Mouse (Mus musculus) midbrain, embryonic 13.5 days (tissue): ENCODE results near the gene Fignl2. TPM values are rescaled to one million over a fixed set of nuclear protein-coding genes. Genes with fewer than 3 reads are reported as not detected.

ENCODE experiments used
- ATAC-seq: fragments of 200-750 bp; cut with Nextera tagmentation; 2 replicates; pipeline ENCODE4 v1.8.0; 2017; ENCODE audit warnings: mild to moderate bottlenecking, moderate TSS enrichment, moderate library complexity
- H3K27ac ChIP-seq: fragments of 300-500 bp; sonication (generic); 2 replicates; pipeline ENCODE4 v1.5.1; 2015; ENCODE audit warnings: inconsistent platforms, mild to moderate bottlenecking, moderate library complexity
- H3K27me3 ChIP-seq: fragments of 300-500 bp; sonication (generic); 2 replicates; pipeline ENCODE4 v1.6.1; 2015; ENCODE audit warnings: mild to moderate bottlenecking, inconsistent platforms
- H3K36me3 ChIP-seq: fragments of 300-500 bp; sonication (generic); 2 replicates; pipeline ENCODE4 v1.6.1; 2015; ENCODE audit warnings: mild to moderate bottlenecking, inconsistent platforms
- H3K4me1 ChIP-seq: fragments of 300-500 bp; sonication (generic); replicated peaks from 2 replicates; pipeline ENCODE4 v1.6.1; 2015; ENCODE audit warnings: inconsistent platforms
- H3K4me2 ChIP-seq: fragments of 300-500 bp; sonication (generic); replicated peaks from 2 replicates; pipeline ENCODE4 v1.6.1; 2015; ENCODE audit warnings: moderate library complexity, mild to moderate bottlenecking, inconsistent platforms
- H3K4me3 ChIP-seq: fragments of 300-500 bp; sonication (generic); replicated peaks from 2 replicates; pipeline ENCODE4 v1.5.1; 2015; ENCODE audit warnings: mild to moderate bottlenecking, inconsistent platforms
- H3K9ac ChIP-seq: fragments of 300-500 bp; sonication (generic); replicated peaks from 2 replicates; pipeline ENCODE4 v1.6.1; 2015; ENCODE audit warnings: mild to moderate bottlenecking, inconsistent platforms
- H3K9me3 ChIP-seq: fragments of 300-500 bp; sonication (generic); 2 replicates; pipeline ENCODE4 v1.6.1; 2016; ENCODE audit warnings: mild to moderate bottlenecking, inconsistent platforms
- WGBS: fragments of 180-500 bp; shearing (Covaris S2); methylation state at CpG from one replicate; pipeline ENCODE4 v1.1.7; 2015; 5-methylcytosine and 5-hydroxymethylcytosine counted together
- polyA plus RNA-seq: library from polyadenylated mRNA; unstranded; fragments of >200 nt; fragmentation: Nextera tagmentation; extraction: Ambion mirVana; gene quantifications from 2 replicates; pipeline ENCODE4 v1.2.1, GENCODE M21; 2015

Fignl2 gene
- polyA plus RNA-seq, 1 experiment from 2014 or later, result 0.11 TPM

- WGBS, result 19% methylated on average over 6 of the region's 6 CpGs
- no peaks in the 10 kb centered on the region for H3K9me3 ChIP-seq
- H3K4me2 ChIP-seq, result no peak overlapping the region
- H3K4me1 ChIP-seq, result peaks cover 77% of the 10 kb centered on the region
- H3K27me3 ChIP-seq, result no peaks in the 10 kb centered on the region
- no peak for ATAC-seq
- H3K9ac ChIP-seq, result no peak overlapping the region
- no peaks in the 10 kb centered on the region for H3K36me3 ChIP-seq
- no peak overlapping the region for H3K27ac ChIP-seq
- no peak overlapping the region for H3K4me3 ChIP-seq
Measured at GRCm38 (mm10) chr15:101065069-101065468, 13.3 kb downstream of the Fignl2 start.

- Histone ChIP-seq H3K9ac (no peak overlapping the region), H3K4me3 (no peak overlapping the region), H3K27ac (peak overlapping the region; percentile 68), H3K4me2 (no peak overlapping the region), H3K27me3 (peaks cover 27% of the 10 kb centered on the region), H3K9me3 (no peaks in the 10 kb centered on the region), H3K36me3 (no peaks in the 10 kb centered on the region), H3K4me1 (peaks cover 47% of the 10 kb centered on the region)
- ATAC-seq, result no peak
- 32% methylated on average over 11 of the region's 11 CpGs for WGBS
Measured at GRCm38 (mm10) chr15:101060280-101060852, 18.0 kb downstream of the Fignl2 start.

- Histone ChIP-seq H3K36me3 (no peaks in the 10 kb centered on the region), H3K9ac (no peak overlapping the region), H3K9me3 (no peaks in the 10 kb centered on the region), H3K27ac (peak overlapping the region; percentile 68), H3K4me1 (peaks cover 41% of the 10 kb centered on the region), H3K4me3 (no peak overlapping the region), H3K27me3 (peaks cover 33% of the 10 kb centered on the region), H3K4me2 (no peak overlapping the region)
- WGBS, result 6% methylated on average over 9 of the region's 9 CpGs
- peak; percentile 60 for ATAC-seq
Measured at GRCm38 (mm10) chr15:101059570-101060279, 18.6 kb downstream of the Fignl2 start.

- Histone ChIP-seq H3K4me2 (no peak overlapping the region), H3K4me3 (no peak overlapping the region), H3K9ac (no peak overlapping the region), H3K27ac (no peak overlapping the region), H3K36me3 (no peaks in the 10 kb centered on the region), H3K9me3 (no peaks in the 10 kb centered on the region), H3K4me1 (peaks cover 43% of the 10 kb centered on the region), H3K27me3 (peaks cover 68% of the 10 kb centered on the region)
- ATAC-seq, result peak; percentile 70
- WGBS, result 48% methylated on average over 10 of the region's 10 CpGs
Measured at GRCm38 (mm10) chr15:101056225-101056624, 22.1 kb downstream of the Fignl2 start.

GRCm38 (mm10) chr15:101054541-101054940 is 23.8 kb downstream of the Fignl2 start:
- peaks cover 84% of the 10 kb centered on the region for H3K27me3 ChIP-seq
- no peak overlapping the region for H3K27ac ChIP-seq
- 68% methylated on average over 10 of the region's 10 CpGs for WGBS
- no peak for ATAC-seq
- no peak overlapping the region for H3K4me3 ChIP-seq
- peaks cover 31% of the 10 kb centered on the region for H3K4me1 ChIP-seq
- H3K4me2 ChIP-seq, result no peak overlapping the region
- no peaks in the 10 kb centered on the region for H3K9me3 ChIP-seq
- no peaks in the 10 kb centered on the region for H3K36me3 ChIP-seq
- no peak overlapping the region for H3K9ac ChIP-seq

DNA sequence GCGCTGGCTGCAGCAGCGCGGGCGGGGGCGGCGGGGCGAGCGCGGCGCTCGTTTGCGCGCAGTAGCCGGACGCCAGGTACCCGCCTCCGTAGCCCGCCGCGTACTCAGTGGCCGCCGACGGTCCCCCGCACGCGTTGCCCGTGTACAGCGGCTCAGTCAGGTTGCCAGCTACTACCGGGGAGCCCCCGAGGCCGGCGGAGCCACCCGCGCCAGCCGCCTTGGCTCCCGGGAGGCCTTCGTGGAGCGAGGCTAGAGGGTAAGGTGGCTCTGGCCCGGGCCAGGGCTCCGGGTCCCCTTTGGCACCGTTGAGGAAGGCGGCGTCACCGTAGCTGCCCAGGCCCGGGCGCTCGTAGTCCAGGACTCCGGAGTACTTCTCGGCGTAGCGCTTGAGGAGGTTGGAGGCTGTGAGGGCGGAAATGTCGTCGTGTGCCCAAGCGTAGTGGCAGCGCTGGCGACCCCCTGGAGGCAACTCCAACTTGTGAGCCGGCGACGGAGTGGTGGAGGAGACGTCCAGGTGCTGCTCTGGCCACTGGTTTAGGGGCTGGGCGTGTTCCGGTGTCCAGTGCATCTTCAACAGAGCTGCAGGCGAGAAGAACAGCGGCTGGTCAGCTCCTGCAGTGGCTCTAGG is 24.4 kb downstream of the Fignl2 start:
- Histone ChIP-seq H3K36me3 (no peaks in the 10 kb centered on the region), H3K4me2 (peak overlapping the region; percentile 62), H3K9ac (peak overlapping the region; percentile 56), H3K9me3 (no peaks in the 10 kb centered on the region), H3K4me1 (peaks cover 26% of the 10 kb centered on the region), H3K27ac (no peak overlapping the region), H3K4me3 (peak overlapping the region; percentile 43), H3K27me3 (peaks cover 90% of the 10 kb centered on the region)
- ATAC-seq, result 0 out of 2 replicates have a peak, but pooled peaks have one; percentile 20
- 5% methylated on average over 64 of the region's 65 CpGs for WGBS

- 12% methylated on average over 108 of the region's 120 CpGs for WGBS
- Histone ChIP-seq H3K27me3 (peaks cover 95% of the 10 kb centered on the region), H3K4me1 (peaks cover 20% of the 10 kb centered on the region), H3K9me3 (no peaks in the 10 kb centered on the region), H3K27ac (no peak overlapping the region), H3K4me3 (peak overlapping the region; percentile 43), H3K9ac (peak overlapping the region; percentile 56), H3K36me3 (no peaks in the 10 kb centered on the region), H3K4me2 (peak overlapping the region; percentile 62)
- ATAC-seq, result no peak
Measured at GRCm38 (mm10) chr15:101052560-101053501, 25.5 kb downstream of the Fignl2 start.

DNA sequence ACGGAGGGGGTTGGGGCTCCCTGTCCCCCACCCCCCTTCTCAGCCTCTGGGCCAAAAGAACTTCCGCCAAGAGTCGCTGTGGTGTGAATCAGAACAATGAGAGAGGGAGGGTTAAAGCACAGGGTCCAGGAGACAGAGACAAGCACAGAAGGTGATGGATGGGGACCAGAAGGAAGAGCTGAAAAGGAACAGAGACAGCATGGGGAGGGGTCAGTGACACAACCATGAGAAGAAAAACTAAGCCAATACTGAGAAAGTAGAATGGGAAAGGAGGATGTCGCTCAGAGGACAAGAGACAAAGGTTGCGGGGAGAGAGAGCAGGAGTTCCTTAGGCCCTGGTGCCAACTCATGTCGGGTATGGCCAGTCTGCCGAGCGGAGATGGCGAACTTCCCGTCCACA is 26.5 kb downstream of the Fignl2 start:
- 42% methylated on average over 10 of the region's 10 CpGs for WGBS
- Histone ChIP-seq H3K9me3 (no peaks in the 10 kb centered on the region), H3K27ac (no peak overlapping the region), H3K4me2 (no peak overlapping the region), H3K36me3 (no peaks in the 10 kb centered on the region), H3K9ac (no peak overlapping the region), H3K27me3 (peaks cover 99% of the 10 kb centered on the region), H3K4me3 (no peak overlapping the region), H3K4me1 (peaks cover 26% of the 10 kb centered on the region)
- no peak for ATAC-seq

- WGBS, result 52% methylated on average over 5 of the region's 5 CpGs
- no peak overlapping the region for H3K4me3 ChIP-seq
Measured at GRCm38 (mm10) chr15:101048338-101048896, 29.9 kb downstream of the Fignl2 start.

GRCm38 (mm10) chr15:101047194-101047555 is 31.2 kb downstream of the Fignl2 start, which contains the start of gene Gm47841:
TSS of gene Gm47841 (minus strand) at chr15:101047397.
- Histone ChIP-seq H3K9ac (peak within 1 kb of the TSS; percentile 71), H3K36me3 (peaks cover 2% of the 10 kb centered on the region; the same call in 1 of the 2 replicates), H3K9me3 (no peaks in the 10 kb centered on the region), H3K4me1 (peaks cover 21% of the 10 kb centered on the region), H3K4me3 (peak within 1 kb of the TSS; percentile 53), H3K27me3 (peaks cover 92% of the 10 kb centered on the region), H3K27ac (no peak within 1 kb of the TSS), H3K4me2 (peak within 1 kb of the TSS; percentile 95)
- 2% methylated on average over 23 of the region's 23 CpGs for WGBS
- ATAC-seq, result 0 out of 2 replicates have a peak, but pooled peaks have one; percentile 11

More at GRCm38 (mm10) chr15:101048338-101048896, 29.9 kb downstream of the Fignl2 start:
- Histone ChIP-seq H3K4me1 (peaks cover 31% of the 10 kb centered on the region), H3K27ac (no peak overlapping the region), H3K27me3 (peaks cover 96% of the 10 kb centered on the region), H3K9ac (no peak overlapping the region), H3K36me3 (no peaks in the 10 kb centered on the region), H3K4me2 (no peak overlapping the region), H3K9me3 (no peaks in the 10 kb centered on the region)
- ATAC-seq, result no peak

DNA sequence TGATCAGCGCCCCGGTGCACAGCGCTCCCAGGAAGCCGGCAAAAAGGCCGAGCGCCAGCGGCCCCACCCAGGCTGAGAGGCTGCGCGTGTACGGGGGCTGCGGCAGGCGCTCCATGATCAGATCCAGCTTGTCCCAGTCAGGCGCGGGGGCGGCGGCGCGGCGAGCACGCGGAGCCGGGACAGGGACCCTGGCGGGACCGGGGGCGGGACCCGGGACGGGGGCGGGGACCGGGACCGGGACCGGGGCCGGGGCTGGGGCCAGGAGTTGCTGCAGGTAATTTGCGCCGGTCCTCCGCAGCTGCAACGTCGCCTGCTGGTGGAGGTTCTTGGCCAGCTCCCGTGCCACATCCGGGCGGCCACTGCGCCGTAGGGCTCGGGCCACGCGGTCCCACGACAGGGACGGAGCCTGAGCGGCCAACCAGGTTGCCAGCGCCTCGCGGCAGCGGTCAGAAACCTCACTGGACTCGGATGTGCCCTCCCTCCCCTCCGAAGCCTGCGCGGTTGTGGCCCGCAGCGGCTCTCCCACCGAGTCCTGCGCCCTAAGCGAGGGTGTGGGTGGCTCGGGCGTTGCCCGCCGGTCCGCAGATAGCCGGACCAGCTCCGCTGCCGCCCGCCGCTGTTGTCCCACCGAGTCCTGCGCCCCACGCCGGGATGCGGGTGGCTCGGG is 31.7 kb downstream of the Fignl2 start:
- Histone ChIP-seq H3K27me3 (peaks cover 92% of the 10 kb centered on the region), H3K9me3 (no peaks in the 10 kb centered on the region), H3K36me3 (peaks cover 5% of the 10 kb centered on the region; the same call in 1 of the 2 replicates), H3K4me3 (peak overlapping the region; percentile 53), H3K4me1 (peaks cover 21% of the 10 kb centered on the region), H3K4me2 (peak overlapping the region; percentile 95), H3K27ac (no peak overlapping the region), H3K9ac (peak overlapping the region; percentile 71)
- peak; percentile 54 for ATAC-seq
- WGBS, result under 1% methylated on average over 76 of the region's 77 CpGs
